Mouse (Mus musculus): ENCODE results near the gene Krt42. TPM values are rescaled to one million over a fixed set of nuclear protein-coding genes. Genes with fewer than 3 reads are reported as not detected.
A peak's percentile ranks its signal among the peaks of the same experiment; 100 is the strongest.
"Not testable (repeated sequence)": the region's sequence is repeated elsewhere in the genome, so short reads cannot be mapped to it uniquely, and the experiment has no call there.

The Krt42 gene
- polyA plus RNA-seq, 1 experiment: not detected

DNA sequence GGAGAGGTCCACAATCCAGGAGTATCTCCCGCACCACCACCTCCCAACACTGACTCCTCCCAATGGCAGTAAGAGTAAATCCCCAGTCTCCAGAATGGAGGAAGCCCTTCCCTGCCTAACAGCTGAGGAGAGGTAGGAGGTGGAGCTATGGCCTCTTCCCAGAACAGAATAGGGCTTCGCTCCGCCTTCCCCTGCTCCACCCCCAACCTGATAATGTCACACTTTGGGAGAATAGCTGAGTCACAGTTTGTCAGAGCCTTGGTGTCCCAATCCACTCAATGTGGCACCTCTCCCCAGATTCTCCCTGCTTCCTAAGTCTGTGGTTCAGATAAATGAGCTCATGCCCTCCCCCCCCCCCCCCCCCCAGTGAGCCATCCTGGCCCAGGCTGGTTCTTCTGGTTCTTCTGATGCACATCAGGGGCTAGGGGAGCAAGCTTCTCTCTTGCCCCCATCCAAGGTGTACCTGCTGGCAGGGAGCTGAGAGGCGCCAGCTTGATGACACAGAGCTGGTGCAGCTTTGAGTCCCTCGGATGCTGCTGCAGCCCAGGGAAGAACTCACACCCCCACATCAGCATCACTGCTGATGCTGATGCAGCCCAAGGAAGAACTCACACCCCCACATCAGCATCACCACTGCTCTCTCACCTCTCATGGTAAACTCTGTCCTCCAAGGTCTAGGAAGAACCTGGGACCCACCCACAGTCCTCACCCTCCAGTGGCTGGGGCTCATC, 15.1 kb downstream of the Krt42 start:
- Histone ChIP-seq H3K79me3 (ENCODE audit: low read depth) (no peaks in the 10 kb centered on the region), H3K36me3 (ENCODE audit: control insufficient read depth, insufficient read depth) (no peaks in the 10 kb centered on the region), H3K4me3 (ENCODE audit: insufficient read depth, poor library complexity, severe bottlenecking) (no peak overlapping the region), H3K27me3 (ENCODE audit: control insufficient read depth, insufficient read depth, insufficient read length) (peaks cover 3% of the 10 kb centered on the region), H3ac (ENCODE audit: control insufficient read depth, insufficient read length, low read depth) (no peak overlapping the region), H3K79me2 (ENCODE audit: control insufficient read depth, insufficient read depth) (no peaks in the 10 kb centered on the region)
- TF ChIP-seq CEBPB (IDR thresholded peaks at IDR 0.05; ENCODE audit: low read depth) (peak; percentile 48), FOSL1 (IDR thresholded peaks at IDR 0.05; ENCODE audit: insufficient read depth, low read length, poor library complexity, severe bottlenecking) (no peak), MYOD1 (IDR thresholded peaks at IDR 0.05; ENCODE audit: control insufficient read depth, insufficient read length, low read depth) (no peak), MYOG (IDR thresholded peaks at IDR 0.05; ENCODE audit: control insufficient read depth, extremely low read depth, insufficient read length) (no peak)

DNA sequence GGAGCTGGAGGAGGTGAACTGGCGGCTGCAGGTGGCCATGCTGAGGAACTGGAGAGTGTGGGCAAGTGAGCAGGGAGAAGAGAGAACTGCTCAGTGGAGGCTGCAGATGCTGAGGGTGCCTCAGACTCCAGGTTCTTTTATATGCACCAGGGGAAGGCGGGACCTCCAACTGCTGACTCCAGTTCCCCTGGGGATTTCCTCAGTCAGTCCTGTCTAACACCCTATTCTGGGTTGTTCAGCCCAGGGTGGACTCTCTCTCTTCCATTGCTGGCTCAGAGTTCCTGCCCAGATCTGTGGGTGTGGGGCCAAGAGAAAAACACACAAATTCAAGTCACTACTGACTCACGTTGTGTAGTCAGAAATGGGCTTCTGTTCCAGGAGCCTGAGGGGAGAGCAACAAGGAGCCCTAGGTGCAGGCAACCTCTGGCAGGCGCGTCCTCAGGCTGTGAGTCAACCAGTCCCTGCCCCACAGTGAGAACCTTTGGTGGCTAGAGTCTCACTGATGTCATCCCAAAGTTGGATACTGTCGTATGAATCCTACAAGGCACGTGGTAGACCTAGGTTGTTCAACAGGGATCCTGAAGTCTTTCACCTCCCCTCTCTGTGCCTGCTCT, 20.7 kb downstream of the Krt42 start, which contains the start of gene Krt16:
Krt16 (minus strand) TSS at position 51 of the 614 bp plus-strand sequence.
- no peaks in the 10 kb centered on the region for H3K36me3 ChIP-seq (ENCODE audit: control insufficient read depth, insufficient read depth)
- H3ac ChIP-seq (ENCODE audit: control insufficient read depth, insufficient read length, low read depth): no peak within 1 kb of the TSS
- H3K27me3 ChIP-seq (ENCODE audit: control insufficient read depth, insufficient read depth, insufficient read length): peaks cover 4% of the 10 kb centered on the region
- H3K79me3 ChIP-seq (ENCODE audit: low read depth): no peaks in the 10 kb centered on the region
- no peak for TF ChIP-seq MYOD1 (IDR thresholded peaks at IDR 0.05; ENCODE audit: control insufficient read depth, insufficient read length, low read depth)
- peak; percentile 35 for TF ChIP-seq USF1 (IDR thresholded peaks at IDR 0.05; ENCODE audit: low read depth)
- H3K79me2 ChIP-seq (ENCODE audit: control insufficient read depth, insufficient read depth): no peaks in the 10 kb centered on the region
- H3K4me3 ChIP-seq (ENCODE audit: insufficient read depth, poor library complexity, severe bottlenecking): no peak within 1 kb of the TSS

DNA sequence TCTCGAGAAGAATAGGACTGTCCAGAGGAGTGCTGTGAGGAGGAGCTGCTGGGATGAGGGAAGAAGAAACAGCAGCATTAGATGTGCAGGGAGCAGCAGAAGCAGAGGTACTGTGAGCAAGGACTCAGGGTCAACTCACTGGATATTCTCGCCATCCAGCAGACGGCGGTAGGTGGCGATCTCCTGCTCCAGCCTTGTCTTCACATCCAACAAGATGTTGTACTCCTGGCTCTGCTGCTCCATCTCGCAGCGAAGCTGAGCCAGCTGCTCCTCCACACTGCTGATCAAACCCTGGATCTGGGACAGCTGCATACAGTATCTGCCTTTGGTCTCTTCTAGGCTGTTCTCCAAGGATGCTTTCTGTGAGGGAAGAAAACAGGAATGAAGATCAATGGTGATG, 23.2 kb downstream of the Krt42 start:
- not testable (repeated sequence) for H3ac ChIP-seq (ENCODE audit: control insufficient read depth, insufficient read length, low read depth); H3K4me3 ChIP-seq (ENCODE audit: insufficient read depth, poor library complexity, severe bottlenecking); H3K79me3 ChIP-seq (ENCODE audit: low read depth); H3K36me3 ChIP-seq (ENCODE audit: control insufficient read depth, insufficient read depth); H3K79me2 ChIP-seq (ENCODE audit: control insufficient read depth, insufficient read depth); H3K27me3 ChIP-seq (ENCODE audit: control insufficient read depth, insufficient read depth, insufficient read length)

DNA sequence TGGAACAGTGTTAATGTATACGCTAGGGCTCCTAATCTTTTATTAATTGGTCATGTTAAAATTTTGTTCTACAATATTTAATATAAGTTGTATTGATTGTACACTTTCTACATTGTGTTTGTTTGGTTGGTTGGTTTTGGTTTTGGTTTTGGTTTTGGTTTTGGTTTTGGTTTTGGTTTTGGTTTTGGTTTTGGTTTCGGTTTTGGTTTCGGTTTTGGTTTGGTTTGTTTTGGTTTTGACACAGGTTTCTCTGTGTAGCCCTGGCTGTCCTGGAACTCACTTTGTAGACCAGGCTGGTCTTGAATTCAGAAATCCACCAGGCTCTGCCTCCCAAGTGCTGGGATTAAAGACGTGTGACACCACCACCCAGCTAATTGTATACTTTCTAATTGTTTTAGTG, 29.4 kb downstream of the Krt42 start:
- H3K4me3 ChIP-seq (ENCODE audit: insufficient read depth, poor library complexity, severe bottlenecking); H3K27me3 ChIP-seq (ENCODE audit: control insufficient read depth, insufficient read depth, insufficient read length); H3K36me3 ChIP-seq (ENCODE audit: control insufficient read depth, insufficient read depth); H3K79me3 ChIP-seq (ENCODE audit: low read depth); H3K79me2 ChIP-seq (ENCODE audit: control insufficient read depth, insufficient read depth); H3ac ChIP-seq (ENCODE audit: control insufficient read depth, insufficient read length, low read depth): not testable (repeated sequence)

DNA sequence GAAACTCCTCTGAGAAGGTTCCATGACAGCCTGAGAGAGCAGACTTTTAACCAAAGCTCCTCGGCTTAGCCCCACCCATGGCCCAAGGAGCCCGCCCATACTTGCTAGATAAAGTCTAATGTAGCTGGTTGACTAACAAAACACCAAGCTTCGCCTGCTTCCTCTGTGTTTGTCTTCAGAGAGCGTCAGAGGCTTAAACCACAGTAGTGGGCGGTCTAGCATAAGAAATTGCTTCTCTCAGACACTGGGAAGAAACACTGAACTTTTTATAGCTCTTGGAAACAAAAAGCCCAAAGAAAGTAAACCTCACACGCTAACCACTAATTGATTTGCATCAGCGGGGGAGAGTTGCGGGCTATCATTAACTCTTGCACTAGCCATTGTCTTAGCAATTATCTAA, 47.9 kb downstream of the Krt42 start:
- H3K79me3 ChIP-seq (ENCODE audit: low read depth): no peaks in the 10 kb centered on the region
- H3K4me3 ChIP-seq (ENCODE audit: insufficient read depth, poor library complexity, severe bottlenecking): no peak overlapping the region
- TF ChIP-seq CEBPB (IDR thresholded peaks at IDR 0.05; ENCODE audit: low read depth) (peak; percentile 71), MYOG (IDR thresholded peaks at IDR 0.05; ENCODE audit: control insufficient read depth, extremely low read depth, insufficient read length) (no peak)
- H3K36me3 ChIP-seq (ENCODE audit: control insufficient read depth, insufficient read depth): no peaks in the 10 kb centered on the region
- no peaks in the 10 kb centered on the region for H3K79me2 ChIP-seq (ENCODE audit: control insufficient read depth, insufficient read depth)
- H3ac ChIP-seq (ENCODE audit: control insufficient read depth, insufficient read length, low read depth): no peak overlapping the region
- H3K27me3 ChIP-seq (ENCODE audit: control insufficient read depth, insufficient read depth, insufficient read length): no peaks in the 10 kb centered on the region

DNA sequence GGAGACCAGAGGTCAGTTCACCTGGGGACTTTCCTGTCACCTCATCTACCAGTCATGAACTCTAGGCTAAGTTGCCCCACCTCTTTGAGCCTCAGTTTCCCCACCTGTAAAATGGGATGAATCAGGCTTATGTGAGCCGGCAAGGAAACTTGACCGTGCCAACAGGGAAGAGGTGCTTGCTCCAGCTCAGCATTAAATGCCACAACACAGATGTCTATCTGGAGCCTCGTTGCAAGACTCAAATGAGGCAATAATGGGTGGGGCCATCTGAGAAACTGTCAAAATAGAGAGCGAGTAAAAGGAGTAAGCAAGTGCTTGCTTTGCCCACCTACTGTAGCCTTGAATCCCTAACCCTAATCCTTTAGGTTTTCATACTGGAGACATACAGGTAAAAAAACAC, 50.4 kb downstream of the Krt42 start:
- H3K4me3 ChIP-seq (ENCODE audit: insufficient read depth, poor library complexity, severe bottlenecking): no peak overlapping the region
- TF ChIP-seq USF1 (IDR thresholded peaks at IDR 0.05; ENCODE audit: low read depth) (no peak), FOSL1 (IDR thresholded peaks at IDR 0.05; ENCODE audit: insufficient read depth, low read length, poor library complexity, severe bottlenecking) (no peak), CTCF (IDR thresholded peaks at IDR 0.05; ENCODE audit: control insufficient read depth, insufficient read depth, insufficient read length) (no peak), MYOG (IDR thresholded peaks at IDR 0.05; ENCODE audit: control insufficient read depth, extremely low read depth, insufficient read length) (no peak), MYOD1 (IDR thresholded peaks at IDR 0.05; ENCODE audit: control insufficient read depth, insufficient read length, low read depth) (no peak), MAX (IDR thresholded peaks at IDR 0.05) (no peak), CEBPB (IDR thresholded peaks at IDR 0.05; ENCODE audit: low read depth) (no peak)

More for the DNA sequence above, 50.4 kb downstream of the Krt42 start:
- H3ac ChIP-seq (ENCODE audit: control insufficient read depth, insufficient read length, low read depth): no peak overlapping the region
- H3K36me3 ChIP-seq (ENCODE audit: control insufficient read depth, insufficient read depth): no peaks in the 10 kb centered on the region
- no peaks in the 10 kb centered on the region for H3K79me3 ChIP-seq (ENCODE audit: low read depth)
- no peaks in the 10 kb centered on the region for H3K79me2 ChIP-seq (ENCODE audit: control insufficient read depth, insufficient read depth)
- H3K27me3 ChIP-seq (ENCODE audit: control insufficient read depth, insufficient read depth, insufficient read length): no peaks in the 10 kb centered on the region

Other genes starting within 250 kb of the Krt42 start
- gene Krt33b, start 240.0 kb downstream of the Krt42 start, polyA plus RNA-seq (2012; fragmentation: generic; extraction: Trizol): not detected
- gene Krt34, start 228.3 kb downstream of the Krt42 start, polyA plus RNA-seq (2012; fragmentation: generic; extraction: Trizol): not detected
- not detected for gene Krt31, start 219.3 kb downstream of the Krt42 start, polyA plus RNA-seq (2012; fragmentation: generic; extraction: Trizol)
- gene Krt32, start 181.6 kb downstream of the Krt42 start, polyA plus RNA-seq (2012; fragmentation: generic; extraction: Trizol): not detected
- gene Krt35, start 173.6 kb downstream of the Krt42 start, polyA plus RNA-seq (2012; fragmentation: generic; extraction: Trizol): not detected
- 0.14 TPM for gene Krt36, start 164.2 kb downstream of the Krt42 start, polyA plus RNA-seq (2012; fragmentation: generic; extraction: Trizol)
- 20.0 TPM for gene Krt13, start 148.3 kb downstream of the Krt42 start, polyA plus RNA-seq (2012; fragmentation: generic; extraction: Trizol)
- gene Krt15, start 133.9 kb downstream of the Krt42 start, polyA plus RNA-seq (2012; fragmentation: generic; extraction: Trizol): 0.02 TPM
- gene Krt19, start 121.2 kb downstream of the Krt42 start, polyA plus RNA-seq (2012; fragmentation: generic; extraction: Trizol): 3.5 TPM
- gene Krt9, start 76.6 kb downstream of the Krt42 start, polyA plus RNA-seq (2012; fragmentation: generic; extraction: Trizol): 1.8 TPM
- gene Krt14, start 62.3 kb downstream of the Krt42 start, polyA plus RNA-seq (2012; fragmentation: generic; extraction: Trizol): 32.4 TPM
- 0.21 TPM for gene Krt16, start 21.0 kb downstream of the Krt42 start, polyA plus RNA-seq (2012; fragmentation: generic; extraction: Trizol)
- 0.04 TPM for gene Krt17, start 8.8 kb downstream of the Krt42 start, polyA plus RNA-seq (2012; fragmentation: generic; extraction: Trizol)
- gene Eif1, start 50.0 kb upstream of the Krt42 start, polyA plus RNA-seq (2012; fragmentation: generic; extraction: Trizol): 1,136 TPM
- gene Gast, start 64.5 kb upstream of the Krt42 start, polyA plus RNA-seq (2012; fragmentation: generic; extraction: Trizol): not detected
- gene Hap1, start 86.3 kb upstream of the Krt42 start, polyA plus RNA-seq (2012; fragmentation: generic; extraction: Trizol): 1.9 TPM
- gene Jup, start 127.9 kb upstream of the Krt42 start, polyA plus RNA-seq (2012; fragmentation: generic; extraction: Trizol): 127 TPM
- 185 TPM for gene P3h4, start 145.0 kb upstream of the Krt42 start, polyA plus RNA-seq (2012; fragmentation: generic; extraction: Trizol)
- gene Fkbp10, start 145.8 kb upstream of the Krt42 start, polyA plus RNA-seq (2012; fragmentation: generic; extraction: Trizol): 250 TPM
- gene Nt5c3b, start 171.9 kb upstream of the Krt42 start, polyA plus RNA-seq (2012; fragmentation: generic; extraction: Trizol): 83.4 TPM
- 0.12 TPM for gene Klhl10, start 172.0 kb upstream of the Krt42 start, polyA plus RNA-seq (2012; fragmentation: generic; extraction: Trizol)
- gene Klhl11, start 202.9 kb upstream of the Krt42 start, polyA plus RNA-seq (2012; fragmentation: generic; extraction: Trizol): 4.4 TPM

Data from C2C12 (cell line).